Mouse (Mus musculus) stomach, embryonic 15.5 days (tissue): ENCODE measurements around the gene Maf. TPM values are rescaled to one million over a fixed set of nuclear protein-coding genes. Genes with fewer than 3 reads are reported as not detected.

Experiments
- ATAC-seq: fragments of 200-750 bp; cut with Nextera tagmentation; 2 replicates; pipeline ENCODE4 v1.8.0; 2017; ENCODE audit warnings: low read depth, moderate number of reproducible peaks, moderate TSS enrichment; ENCODE audit not compliant: insufficient read depth, low FRiP score
- H3K27ac ChIP-seq: fragments of 300-500 bp; sonication (generic); 2 replicates; pipeline ENCODE4 v1.5.1; 2015; ENCODE audit warnings: mild to moderate bottlenecking, inconsistent platforms
- H3K27me3 ChIP-seq: fragments of 300-500 bp; sonication (generic); replicated peaks from 2 replicates; pipeline ENCODE4 v1.6.1; 2015; ENCODE audit warnings: inconsistent platforms
- H3K36me3 ChIP-seq: fragments of 300-500 bp; sonication (generic); 2 replicates; pipeline ENCODE4 v1.6.1; 2015; ENCODE audit warnings: inconsistent platforms
- H3K4me1 ChIP-seq: fragments of 300-500 bp; sonication (generic); 2 replicates; pipeline ENCODE4 v1.6.1; 2015; ENCODE audit warnings: inconsistent platforms
- H3K4me2 ChIP-seq: fragments of 300-500 bp; sonication (generic); 2 replicates; pipeline ENCODE4 v1.6.1; 2015; ENCODE audit warnings: mild to moderate bottlenecking, inconsistent platforms
- H3K4me3 ChIP-seq: fragments of 300-500 bp; sonication (generic); replicated peaks from 2 replicates; pipeline ENCODE4 v1.5.1; 2015; ENCODE audit warnings: inconsistent platforms
- H3K9ac ChIP-seq: fragments of 300-500 bp; sonication (generic); 2 replicates; pipeline ENCODE4 v1.6.1; 2015; ENCODE audit warnings: inconsistent platforms
- H3K9me3 ChIP-seq: fragments of 300-500 bp; sonication (generic); 2 replicates; pipeline ENCODE4 v1.6.1; 2016; ENCODE audit warnings: inconsistent platforms
- WGBS: fragments of 180-500 bp; shearing (Covaris S2); methylation state at CpG from one replicate; pipeline ENCODE4 v1.1.7; 2015; 5-methylcytosine and 5-hydroxymethylcytosine counted together
- polyA plus RNA-seq: library from polyadenylated mRNA; unstranded; fragments of >200 nt; fragmentation: Nextera tagmentation; extraction: Ambion mirVana; gene quantifications from 2 replicates; pipeline ENCODE4 v1.2.1, GENCODE M21; 2015

The Maf gene
- polyA plus RNA-seq, 1 experiment from 2014 or later = 9.3 TPM

GRCm38 (mm10) chr8:115703056-115703455 is 4.5 kb downstream of the Maf start:
- Histone ChIP-seq H3K27ac (no peak overlapping the region), H3K9me3 (no peaks in the 10 kb centered on the region), H3K4me1 (peaks cover 10% of the 10 kb centered on the region; the same call in 1 of the 2 replicates), H3K4me2 (no peak overlapping the region), H3K27me3 (0 out of 2 replicates have a peak, but pooled peaks cover 2% of the 10 kb centered on the region), H3K4me3 (no peak overlapping the region), H3K36me3 (no peaks in the 10 kb centered on the region), H3K9ac (no peak overlapping the region)
- ATAC-seq = no peak
- WGBS = 83% methylated on average over 4 of the region's 4 CpGs

DNA sequence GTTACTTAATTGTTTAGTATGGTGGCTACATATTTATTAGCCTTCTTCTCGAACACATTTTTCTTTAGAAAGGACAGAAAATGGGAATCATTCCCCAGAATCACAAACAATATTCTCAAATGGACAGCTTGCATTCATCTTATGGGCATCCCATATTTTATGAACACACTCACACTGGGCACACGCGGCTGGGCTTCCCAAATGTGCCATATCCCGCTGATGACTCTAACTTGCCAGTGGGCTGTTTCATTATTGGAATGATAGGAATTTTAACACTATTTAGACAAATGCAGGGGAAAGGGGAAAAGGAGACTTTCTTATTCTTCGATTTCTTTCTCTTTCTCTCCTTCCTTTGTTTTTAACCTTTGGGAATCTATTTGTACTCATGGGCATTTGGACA is 6.6 kb downstream of the Maf start:
- H3K4me1 ChIP-seq = peaks cover 9% of the 10 kb centered on the region; the same call in 1 of the 2 replicates
- no peaks in the 10 kb centered on the region for H3K9me3 ChIP-seq
- WGBS = 72% methylated on average over 5 of the region's 5 CpGs
- H3K27ac ChIP-seq = no peak overlapping the region
- no peak overlapping the region for H3K9ac ChIP-seq
- H3K4me3 ChIP-seq = no peak overlapping the region
- H3K27me3 ChIP-seq = no peaks in the 10 kb centered on the region
- no peak for ATAC-seq
- no peak overlapping the region for H3K4me2 ChIP-seq
- H3K36me3 ChIP-seq = no peaks in the 10 kb centered on the region

DNA sequence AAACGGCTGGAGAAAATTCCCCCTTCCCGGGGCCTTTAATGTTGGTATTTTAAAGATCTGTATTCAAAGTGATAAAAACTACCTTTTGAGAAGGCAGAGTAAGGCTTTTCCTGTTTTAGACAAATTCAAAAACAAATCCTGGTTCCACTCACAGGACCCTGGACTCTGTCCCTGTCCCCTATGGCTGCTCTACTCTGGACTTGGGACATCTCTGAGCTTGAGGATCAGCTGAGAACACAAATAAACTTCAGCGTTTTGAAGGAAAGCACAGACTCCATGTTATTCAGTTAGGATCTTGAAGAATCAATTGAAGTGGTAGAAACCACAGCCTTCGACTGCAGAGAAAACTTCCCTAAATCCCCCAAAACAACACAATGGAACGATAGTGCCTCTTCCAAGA is 8.4 kb downstream of the Maf start:
- peaks cover 4% of the 10 kb centered on the region; the same call in 1 of the 2 replicates for H3K4me1 ChIP-seq
- H3K4me3 ChIP-seq = no peak overlapping the region
- ATAC-seq = no peak
- H3K27ac ChIP-seq = no peak overlapping the region
- H3K27me3 ChIP-seq = no peaks in the 10 kb centered on the region
- no peaks in the 10 kb centered on the region for H3K9me3 ChIP-seq
- no peak overlapping the region for H3K4me2 ChIP-seq
- WGBS = 57% methylated on average over 5 of the region's 5 CpGs
- H3K36me3 ChIP-seq = no peaks in the 10 kb centered on the region
- no peak overlapping the region for H3K9ac ChIP-seq

- Histone ChIP-seq H3K4me3 (no peak overlapping the region), H3K9me3 (no peaks in the 10 kb centered on the region), H3K9ac (no peak overlapping the region), H3K4me1 (peaks cover 4% of the 10 kb centered on the region; the same call in 1 of the 2 replicates), H3K4me2 (no peak overlapping the region), H3K27ac (no peak overlapping the region), H3K27me3 (no peaks in the 10 kb centered on the region), H3K36me3 (no peaks in the 10 kb centered on the region)
- WGBS = 45% methylated on average over 3 of the region's 3 CpGs
- no peak for ATAC-seq
These were observed 10.2 kb downstream of the Maf start for GRCm38 (mm10) chr8:115697410-115697809.

GRCm38 (mm10) chr8:115696661-115697060 is 10.9 kb downstream of the Maf start:
- ATAC-seq = no peak
- Histone ChIP-seq H3K4me2 (no peak overlapping the region), H3K27ac (no peak overlapping the region), H3K36me3 (no peaks in the 10 kb centered on the region), H3K4me1 (peaks cover 4% of the 10 kb centered on the region; the same call in 1 of the 2 replicates), H3K9ac (no peak overlapping the region), H3K4me3 (no peak overlapping the region), H3K9me3 (no peaks in the 10 kb centered on the region), H3K27me3 (no peaks in the 10 kb centered on the region)
- 83% methylated on average over 4 of the region's 4 CpGs for WGBS

DNA sequence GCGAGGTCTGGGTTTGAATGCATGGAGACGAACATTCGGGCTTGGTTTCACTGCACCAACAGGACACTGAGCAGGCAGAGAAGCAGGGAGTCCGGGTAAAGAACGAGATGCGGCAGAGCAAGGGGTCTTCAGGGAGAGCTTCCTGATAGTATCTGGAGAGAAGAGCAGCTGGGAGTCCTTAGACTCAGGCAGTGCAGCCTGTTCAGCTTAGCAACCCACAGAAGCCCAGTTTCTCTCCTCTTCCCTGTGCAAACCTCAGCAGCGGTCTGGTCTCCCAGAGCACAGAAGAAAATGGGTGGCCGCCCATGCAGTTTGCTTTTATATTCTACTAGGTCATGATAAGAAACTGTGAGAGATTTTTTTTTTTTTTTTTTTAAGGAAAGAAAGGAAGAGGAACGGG is 20.2 kb downstream of the Maf start:
- 79% methylated on average over 9 of the region's 9 CpGs for WGBS
- Histone ChIP-seq H3K4me2 (no peak overlapping the region), H3K27ac (no peak overlapping the region), H3K9me3 (no peaks in the 10 kb centered on the region), H3K27me3 (no peaks in the 10 kb centered on the region), H3K36me3 (no peaks in the 10 kb centered on the region), H3K4me3 (no peak overlapping the region), H3K9ac (no peak overlapping the region), H3K4me1 (no peaks in the 10 kb centered on the region)
- no peak for ATAC-seq

DNA sequence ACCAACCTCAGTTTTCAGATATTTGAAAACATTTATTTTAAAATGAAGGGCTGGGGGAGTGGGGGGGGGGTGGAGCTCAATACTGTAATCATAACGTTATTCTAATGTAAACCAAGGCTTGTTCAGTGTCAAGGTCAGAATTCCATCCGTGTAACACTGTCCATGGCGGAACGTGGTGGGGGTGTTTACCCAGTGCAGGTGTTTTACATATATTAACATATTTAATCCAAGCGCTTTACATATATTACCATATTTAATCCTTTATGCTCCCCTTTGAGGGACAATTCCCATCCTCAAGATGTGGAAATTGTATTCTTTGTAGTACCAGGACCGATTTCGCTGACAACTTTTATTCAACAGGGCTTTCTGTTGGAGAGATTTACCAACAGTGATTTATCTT is 24.3 kb downstream of the Maf start:
- 48% methylated on average over 7 of the region's 7 CpGs for WGBS
- no peaks in the 10 kb centered on the region for H3K27me3 ChIP-seq

GRCm38 (mm10) chr8:115679539-115679938 is 28.1 kb downstream of the Maf start:
- WGBS = 74% methylated on average over 7 of the region's 7 CpGs
- no peaks in the 10 kb centered on the region for H3K27me3 ChIP-seq
- H3K36me3 ChIP-seq = no peaks in the 10 kb centered on the region
- no peak for ATAC-seq
- H3K4me1 ChIP-seq = no peaks in the 10 kb centered on the region
- H3K9me3 ChIP-seq = no peaks in the 10 kb centered on the region
- H3K27ac ChIP-seq = no peak overlapping the region
- H3K4me2 ChIP-seq = no peak overlapping the region
- no peak overlapping the region for H3K9ac ChIP-seq
- no peak overlapping the region for H3K4me3 ChIP-seq

More for the DNA sequence above, 24.3 kb downstream of the Maf start:
- Histone ChIP-seq H3K4me1 (no peaks in the 10 kb centered on the region), H3K4me3 (no peak overlapping the region), H3K27ac (no peak overlapping the region), H3K4me2 (no peak overlapping the region), H3K9ac (no peak overlapping the region), H3K9me3 (no peaks in the 10 kb centered on the region), H3K36me3 (no peaks in the 10 kb centered on the region)
- no peak for ATAC-seq

- Histone ChIP-seq H3K27me3 (no peaks in the 10 kb centered on the region), H3K4me3 (no peak overlapping the region), H3K36me3 (no peaks in the 10 kb centered on the region), H3K4me1 (no peaks in the 10 kb centered on the region), H3K4me2 (no peak overlapping the region), H3K9me3 (no peaks in the 10 kb centered on the region), H3K9ac (no peak overlapping the region), H3K27ac (no peak overlapping the region)
- no peak for ATAC-seq
- WGBS = 86% methylated on average over 2 of the region's 2 CpGs
These were observed 42.7 kb downstream of the Maf start for GRCm38 (mm10) chr8:115664866-115665265.

DNA sequence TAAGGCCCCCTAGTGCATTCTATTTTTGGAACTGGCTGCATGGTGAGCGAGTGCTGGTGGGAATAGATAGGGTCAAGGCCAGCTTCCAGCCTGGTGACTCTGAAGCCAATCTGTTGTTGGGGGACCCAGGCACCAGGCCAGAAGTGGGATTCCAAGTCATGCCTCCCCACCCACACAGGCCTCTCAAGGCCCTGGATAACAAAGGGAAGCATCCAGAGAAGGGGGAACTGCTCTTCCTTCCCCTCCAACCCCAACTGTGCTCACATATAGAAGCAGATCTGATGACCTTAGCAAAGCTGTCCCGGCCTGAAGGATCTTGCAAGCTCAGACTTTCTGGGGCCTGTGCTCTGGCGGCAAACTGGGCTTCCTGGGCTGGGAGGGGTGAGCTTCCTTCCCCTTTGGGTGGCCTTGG is 57.5 kb downstream of the Maf start:
- no peak overlapping the region for H3K4me3 ChIP-seq
- no peak for ATAC-seq
- H3K27ac ChIP-seq = no peak overlapping the region
- H3K9ac ChIP-seq = no peak overlapping the region
- no peaks in the 10 kb centered on the region for H3K27me3 ChIP-seq
- H3K9me3 ChIP-seq = no peaks in the 10 kb centered on the region
- no peaks in the 10 kb centered on the region for H3K36me3 ChIP-seq
- H3K4me2 ChIP-seq = no peak overlapping the region
- WGBS = 72% methylated on average over 3 of the region's 3 CpGs
- no peaks in the 10 kb centered on the region for H3K4me1 ChIP-seq

- ATAC-seq = no peak
- Histone ChIP-seq H3K9ac (no peak overlapping the region), H3K4me2 (no peak overlapping the region), H3K27ac (no peak overlapping the region), H3K4me1 (no peaks in the 10 kb centered on the region), H3K36me3 (no peaks in the 10 kb centered on the region), H3K4me3 (no peak overlapping the region), H3K9me3 (no peaks in the 10 kb centered on the region), H3K27me3 (no peaks in the 10 kb centered on the region)
- WGBS = 88% methylated on average over 1 of the region's 1 CpGs
These were observed 62.5 kb downstream of the Maf start for GRCm38 (mm10) chr8:115645139-115645538.

GRCm38 (mm10) chr8:115641936-115642335 is 65.7 kb downstream of the Maf start:
- no peak for ATAC-seq
- WGBS = 89% methylated on average over 5 of the region's 5 CpGs

GRCm38 (mm10) chr8:115639951-115640350 is 67.6 kb downstream of the Maf start:
- Histone ChIP-seq H3K27ac (no peak overlapping the region), H3K36me3 (no peaks in the 10 kb centered on the region), H3K9me3 (no peaks in the 10 kb centered on the region), H3K27me3 (no peaks in the 10 kb centered on the region), H3K4me2 (no peak overlapping the region), H3K4me1 (no peaks in the 10 kb centered on the region), H3K9ac (no peak overlapping the region), H3K4me3 (no peak overlapping the region)
- ATAC-seq = no peak
- WGBS = 68% methylated on average over 5 of the region's 5 CpGs

More at GRCm38 (mm10) chr8:115641936-115642335, 65.7 kb downstream of the Maf start:
- Histone ChIP-seq H3K27ac (no peak overlapping the region), H3K36me3 (no peaks in the 10 kb centered on the region), H3K9ac (no peak overlapping the region), H3K9me3 (no peaks in the 10 kb centered on the region), H3K27me3 (no peaks in the 10 kb centered on the region), H3K4me1 (no peaks in the 10 kb centered on the region), H3K4me3 (no peak overlapping the region), H3K4me2 (no peak overlapping the region)
